9 mouse cellular contexts compared by ENCODE assay signal in genomic region chr8:71370711-71371235, GRCm38 (mm10). TPM values are rescaled to one million over a fixed set of nuclear protein-coding genes. Genes with fewer than 3 reads are reported as not detected.
DNase-seq lines count a peak whose midpoint lies in the region; ATAC-seq lines count a peak whose summit lies in the region.
"Had no signal": no experiment of that assay in that cellular context is flagged by ENCODE, and none has a peak within 500 bp of the region (broad histone marks: within the 10 kb centered on the region; RNA-seq: fewer than 3 reads in every experiment).

No protein-coding gene starts in this region.

- no peaks in the 10 kb centered on the region for H3K27me3 ChIP-seq in heart, embryonic 10.5 days (ENCODE audit: insufficient read depth, poor library complexity, severe bottlenecking)
- H3K27me3 ChIP-seq in forebrain, embryonic 10.5 days (ENCODE audit: poor library complexity, severe bottlenecking) = 0 out of 2 replicates have a peak, but pooled peaks cover 5% of the 10 kb centered on the region
- peaks cover 1% of the 10 kb centered on the region; the same call in 1 of the 2 replicates for H3K27me3 ChIP-seq in liver, embryonic 13.5 days

- H3K4me3 ChIP-seq in heart, embryonic 10.5 days = peak overlapping the region; percentile 77
- H3K4me3 ChIP-seq in forebrain, embryonic 10.5 days = peak overlapping the region; percentile 69
- peak overlapping the region; percentile 79 for H3K4me3 ChIP-seq in liver, embryonic 13.5 days (replicated peaks)

- no peak for DNase-seq in heart, embryonic 10.5 days (ENCODE audit: low spot score)
- DNase-seq in heart, postnatal 25 days (ENCODE audit: low spot score) = no peak
- peak; percentile 32 for DNase-seq in CD4-positive helper T cell, adult 2 months (ENCODE audit: low read depth, low spot score)
- DNase-seq in forebrain, embryonic 10.5 days (ENCODE audit: extremely low spot score, low spot score) = no peak
- no peak for DNase-seq in liver, embryonic 13.5 days
- DNase-seq in ovary, postnatal 14 days (ENCODE audit: low spot score) = no peak
- no peak for DNase-seq in spleen, adult 12 weeks (ENCODE audit: low spot score)
- no peak for DNase-seq in urinary bladder, postnatal 36 days (ENCODE audit: low spot score in 2 of 2)

- peaks cover 43% of the 10 kb centered on the region for H3K36me3 ChIP-seq in heart, embryonic 10.5 days
- peaks cover 56% of the 10 kb centered on the region for H3K36me3 ChIP-seq in forebrain, embryonic 10.5 days (replicated peaks)
- H3K36me3 ChIP-seq in liver, embryonic 13.5 days = peaks cover 34% of the 10 kb centered on the region

- intact Hi-C loops in heart, postnatal 25 days (cut with DNase I) = no loop called here

- H3K4me2 ChIP-seq in liver, embryonic 13.5 days = peak overlapping the region; percentile 70

- WGBS in heart, embryonic 10.5 days = 26% methylated on average over 5 of the region's 5 CpGs
- WGBS in forebrain, embryonic 10.5 days = 37% methylated on average over 5 of the region's 5 CpGs
- WGBS in liver, embryonic 13.5 days (ENCODE audit: insufficient replicate concordance) = 13% methylated on average over 5 of the region's 5 CpGs

- H3K27ac ChIP-seq in heart, embryonic 10.5 days = peak overlapping the region; percentile 88; the same call in 1 of the 2 replicates
- peak overlapping the region; percentile 84 for H3K27ac ChIP-seq in forebrain, embryonic 10.5 days
- H3K27ac ChIP-seq in liver, embryonic 13.5 days = peak overlapping the region; percentile 73

- H3K9ac ChIP-seq in liver, embryonic 13.5 days = peak overlapping the region; percentile 81

- ATAC-seq in liver, embryonic 13.5 days (ENCODE audit: low read depth) = no peak

- peaks cover 50% of the 10 kb centered on the region for H3K4me1 ChIP-seq in heart, embryonic 10.5 days
- H3K4me1 ChIP-seq in forebrain, embryonic 10.5 days = peaks cover 46% of the 10 kb centered on the region
- peaks cover 69% of the 10 kb centered on the region for H3K4me1 ChIP-seq in liver, embryonic 13.5 days (replicated peaks)

- no peaks in the 10 kb centered on the region for H3K9me3 ChIP-seq in heart, embryonic 10.5 days
- H3K9me3 ChIP-seq in forebrain, embryonic 10.5 days = no peaks in the 10 kb centered on the region
- no peaks in the 10 kb centered on the region for H3K9me3 ChIP-seq in liver, embryonic 13.5 days (replicated peaks)

RNA-seq across cellular contexts. Expression of gene Ocel1, which starts 0.3 kb away (rescaled TPM):
- polyA plus RNA-seq in heart, embryonic 10.5 days (2016; fragmentation: Nextera tagmentation; extraction: Ambion mirVana) = 3.9 and 4.2 TPM in 2 replicates
- 10 to 100 TPM; 13.2 to 14.3 TPM for total RNA-seq in heart, postnatal 25 days (2021)
- 3.5 and 4.0 TPM in 2 replicates for polyA plus RNA-seq in forebrain, embryonic 10.5 days (2016; fragmentation: Nextera tagmentation; extraction: Ambion mirVana)
- 4.3 and 4.4 TPM in 2 replicates for polyA plus RNA-seq in liver, embryonic 13.5 days (2015; fragmentation: Nextera tagmentation; extraction: Ambion mirVana)

RNA-seq across cellular contexts. Expression of gene Use1, which starts 4.1 kb away (rescaled TPM):
- 68.7 and 79.5 TPM in 2 replicates for polyA plus RNA-seq in heart, embryonic 10.5 days (2016; fragmentation: Nextera tagmentation; extraction: Ambion mirVana)
- 100 to 1,000 TPM; 116 to 128 TPM for total RNA-seq in heart, postnatal 25 days (2021)
- polyA plus RNA-seq in forebrain, embryonic 10.5 days (2016; fragmentation: Nextera tagmentation; extraction: Ambion mirVana) = 81.4 and 82.7 TPM in 2 replicates
- 52.1 and 55.8 TPM in 2 replicates for polyA plus RNA-seq in liver, embryonic 13.5 days (2015; fragmentation: Nextera tagmentation; extraction: Ambion mirVana)

RNA-seq across cellular contexts. Expression of gene Nr2f6, which starts 11.0 kb away (rescaled TPM):
- polyA plus RNA-seq in heart, embryonic 10.5 days (2016; fragmentation: Nextera tagmentation; extraction: Ambion mirVana) = 48.4 and 79.0 TPM in 2 replicates
- total RNA-seq in heart, postnatal 25 days (2021) = 10 to 100 TPM; 56.3 to 56.6 TPM
- polyA plus RNA-seq in forebrain, embryonic 10.5 days (2016; fragmentation: Nextera tagmentation; extraction: Ambion mirVana) = 47.8 and 49.0 TPM in 2 replicates
- polyA plus RNA-seq in liver, embryonic 13.5 days (2015; fragmentation: Nextera tagmentation; extraction: Ambion mirVana) = 18.8 and 19.2 TPM in 2 replicates

RNA-seq across cellular contexts. Expression of gene Ushbp1, which starts 24.8 kb away (rescaled TPM):
- polyA plus RNA-seq in heart, embryonic 10.5 days (2016; fragmentation: Nextera tagmentation; extraction: Ambion mirVana) = 6.1 and 7.9 TPM in 2 replicates
- total RNA-seq in heart, postnatal 25 days (2021) = 10 to 100 TPM; 24.5 to 32.5 TPM
- polyA plus RNA-seq in forebrain, embryonic 10.5 days (2016; fragmentation: Nextera tagmentation; extraction: Ambion mirVana) = 5.8 and 5.9 TPM in 2 replicates
- 2.6 and 2.8 TPM in 2 replicates for polyA plus RNA-seq in liver, embryonic 13.5 days (2015; fragmentation: Nextera tagmentation; extraction: Ambion mirVana)
- total RNA-seq: neutrophil, adult 5-6 weeks had no signal

RNA-seq across cellular contexts. Expression of gene Babam1, which starts 25.9 kb away (rescaled TPM):
- polyA plus RNA-seq in heart, embryonic 10.5 days (2016; fragmentation: Nextera tagmentation; extraction: Ambion mirVana) = 101 and 111 TPM in 2 replicates
- 10 to 100 TPM; 67.0 to 69.5 TPM for total RNA-seq in heart, postnatal 25 days (2021)
- 106 and 108 TPM in 2 replicates for polyA plus RNA-seq in forebrain, embryonic 10.5 days (2016; fragmentation: Nextera tagmentation; extraction: Ambion mirVana)
- 65.1 and 74.8 TPM in 2 replicates for polyA plus RNA-seq in liver, embryonic 13.5 days (2015; fragmentation: Nextera tagmentation; extraction: Ambion mirVana)
